Mouse (Mus musculus): ENCODE measurements around the gene Bnipl.

Gene Bnipl

DNA sequence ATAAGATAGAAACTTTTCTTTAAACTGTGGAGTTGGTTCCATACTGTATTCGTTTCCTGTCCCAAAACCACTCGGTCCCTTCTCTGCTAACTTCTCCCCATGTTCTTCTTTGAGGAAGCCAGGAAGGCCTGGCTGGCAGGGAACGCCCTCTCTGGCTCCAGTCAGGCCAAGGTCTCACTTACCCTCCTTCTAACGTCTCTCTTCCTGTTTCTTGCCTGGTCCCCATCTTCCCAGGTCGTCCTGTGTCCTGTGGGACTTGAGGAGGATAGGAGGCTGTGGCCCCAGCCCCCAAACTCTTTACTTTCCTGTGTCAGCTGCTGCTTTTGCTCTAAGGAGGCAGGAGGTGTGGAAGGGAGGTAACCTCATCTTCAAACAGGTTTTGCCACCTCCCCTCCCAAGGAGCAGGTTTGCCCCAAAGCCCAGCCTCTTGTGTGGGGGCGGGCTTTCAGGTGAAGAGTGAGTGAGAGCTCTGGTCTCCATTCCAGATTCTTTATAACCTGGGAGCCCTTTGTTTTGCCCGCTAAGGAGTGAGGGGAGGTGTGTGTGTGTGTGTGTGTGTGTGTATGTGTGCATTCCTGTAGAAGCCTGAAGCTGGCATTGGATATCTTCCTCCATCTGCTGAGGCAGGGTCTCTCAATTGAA, at the start of gene Bnipl:
Gene Bnipl, minus strand, starts transcription at position 411 of the 642 bp plus-strand sequence.
- no peak for DNase-seq (ENCODE audit: inconsistent age in 2 of 2, low spot score in 1 of 2)

GRCm38 (mm10) chr3:95298018-95298417, 47.0 kb upstream of the Bnipl start:
- DNase-seq (ENCODE audit: inconsistent age in 2 of 2, low spot score in 1 of 2) = peak in 1 of 2 experiments; percentile 67

GRCm38 (mm10) chr3:95296103-95296469, 45.1 kb upstream of the Bnipl start:
- DNase-seq (ENCODE audit: inconsistent age in 2 of 2, low spot score in 1 of 2) = peak in 1 of 2 experiments; percentile 50

- peak; percentile 49 to 79 for DNase-seq (ENCODE audit: inconsistent age in 2 of 2, low spot score in 1 of 2)
Measured at GRCm38 (mm10) chr3:95295321-95296102, 44.5 kb upstream of the Bnipl start.

- peak in 1 of 2 experiments; percentile 35 for DNase-seq (ENCODE audit: inconsistent age in 2 of 2, low spot score in 1 of 2)
Measured at GRCm38 (mm10) chr3:95294718-95295117, 43.7 kb upstream of the Bnipl start.

DNA sequence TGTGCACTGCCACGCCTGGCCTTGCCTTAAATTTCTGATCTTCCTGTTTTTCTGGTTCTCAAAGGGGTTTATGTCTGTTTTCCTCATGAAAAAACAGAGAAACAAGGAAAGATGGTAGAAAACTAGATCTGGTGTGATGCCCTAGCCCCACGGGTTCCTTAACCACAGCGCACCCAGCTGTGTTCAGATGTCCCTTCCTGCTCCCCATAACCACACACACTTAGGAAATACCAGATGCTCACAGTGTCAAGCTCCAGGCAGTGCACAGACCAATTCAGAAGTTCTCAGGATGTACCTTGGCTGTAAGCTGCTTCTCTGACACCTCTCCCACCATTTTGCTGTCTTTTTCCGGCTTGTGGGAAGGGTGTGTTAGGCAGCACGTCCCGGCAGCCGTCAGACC, 43.3 kb upstream of the Bnipl start:
- no peak for DNase-seq (ENCODE audit: inconsistent age in 2 of 2, low spot score in 1 of 2)

DNA sequence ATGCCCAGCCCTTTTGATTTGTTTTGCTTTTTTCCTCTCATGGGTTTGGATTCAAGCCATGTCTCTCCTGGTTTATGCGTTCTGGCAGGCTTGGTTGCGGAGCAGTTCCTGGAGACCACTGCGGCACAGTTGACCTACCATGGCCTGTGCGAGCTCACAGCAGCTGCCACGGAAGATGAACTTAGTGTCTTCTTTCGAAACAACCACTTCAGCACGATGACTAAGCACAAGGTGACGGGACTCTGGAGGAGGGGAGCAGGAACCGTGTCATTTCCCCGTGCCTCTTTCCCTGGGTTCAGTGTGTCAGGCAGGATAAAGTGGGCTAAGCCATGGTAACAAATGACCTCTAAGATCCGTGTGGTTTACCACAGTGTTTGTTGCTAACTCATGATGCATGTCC, 42.5 kb upstream of the Bnipl start:
- DNase-seq (ENCODE audit: inconsistent age in 2 of 2, low spot score in 1 of 2) = peak; percentile 69 to 87

DNA sequence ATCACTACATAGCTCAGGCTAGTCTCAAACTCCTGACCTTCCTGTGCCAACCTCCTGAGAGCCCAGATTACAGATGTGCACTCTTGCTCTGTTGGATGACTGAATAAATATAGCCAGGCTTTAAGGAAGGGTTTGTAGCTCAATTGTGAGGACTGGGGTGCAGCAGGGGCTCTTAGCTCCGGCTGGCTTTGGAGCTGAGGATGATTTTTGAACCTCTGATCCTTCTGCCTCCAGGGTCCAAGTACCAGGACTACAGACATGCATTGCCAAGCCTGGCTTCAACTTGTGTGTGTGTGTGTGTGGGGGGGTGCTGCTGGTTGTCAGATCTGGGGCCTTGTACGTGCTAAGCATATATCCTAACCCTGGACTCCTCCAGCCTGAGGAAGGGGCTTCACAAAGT, 41.9 kb upstream of the Bnipl start:
- peak in 1 of 2 experiments; percentile 34 for DNase-seq (ENCODE audit: inconsistent age in 2 of 2, low spot score in 1 of 2)

DNA sequence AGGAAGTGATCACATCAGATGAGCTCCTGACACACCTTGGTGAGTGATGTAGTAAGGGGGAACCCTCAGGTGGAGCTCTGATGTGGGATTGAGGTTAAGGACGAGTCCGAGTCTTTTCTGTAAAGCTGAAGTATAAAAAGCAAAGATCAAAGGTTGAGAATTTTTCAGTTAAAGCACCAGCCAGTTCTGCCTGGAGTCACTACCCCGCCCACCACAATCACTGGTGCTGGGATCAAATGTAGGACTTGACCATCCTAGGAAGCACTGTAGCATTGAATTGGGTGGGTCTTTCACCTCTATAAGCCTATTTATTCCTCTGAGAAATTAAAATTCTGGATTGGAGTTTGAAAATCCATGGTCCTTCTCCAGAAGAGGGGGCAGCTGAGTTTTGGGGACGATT, 40.0 kb upstream of the Bnipl start:
- no peak for DNase-seq (ENCODE audit: inconsistent age in 2 of 2, low spot score in 1 of 2)

GRCm38 (mm10) chr3:95290156-95290555, 39.2 kb upstream of the Bnipl start:
- DNase-seq (ENCODE audit: inconsistent age in 2 of 2, low spot score in 1 of 2) = no peak

DNA sequence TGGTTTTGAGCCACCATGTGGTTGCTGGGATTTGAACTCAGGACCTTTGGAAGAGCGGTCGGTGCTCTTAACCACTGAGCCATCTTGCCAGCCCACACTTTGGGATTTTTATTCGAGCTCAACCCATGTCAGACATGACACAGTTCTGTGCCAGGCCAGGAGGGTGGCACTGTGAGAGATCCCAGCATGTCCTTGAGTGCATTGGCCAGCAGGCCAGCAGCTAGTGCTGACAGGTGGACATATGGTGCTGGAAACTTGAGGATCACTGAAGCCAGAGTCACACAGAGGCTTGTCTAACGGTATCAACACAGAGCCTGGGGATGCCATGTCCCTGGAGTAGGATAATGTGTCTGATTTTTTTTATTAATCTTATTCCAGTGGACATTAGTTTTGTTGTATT, 38.4 kb upstream of the Bnipl start:
- peak in 1 of 2 experiments; percentile 33 for DNase-seq (ENCODE audit: inconsistent age in 2 of 2, low spot score in 1 of 2)

DNA sequence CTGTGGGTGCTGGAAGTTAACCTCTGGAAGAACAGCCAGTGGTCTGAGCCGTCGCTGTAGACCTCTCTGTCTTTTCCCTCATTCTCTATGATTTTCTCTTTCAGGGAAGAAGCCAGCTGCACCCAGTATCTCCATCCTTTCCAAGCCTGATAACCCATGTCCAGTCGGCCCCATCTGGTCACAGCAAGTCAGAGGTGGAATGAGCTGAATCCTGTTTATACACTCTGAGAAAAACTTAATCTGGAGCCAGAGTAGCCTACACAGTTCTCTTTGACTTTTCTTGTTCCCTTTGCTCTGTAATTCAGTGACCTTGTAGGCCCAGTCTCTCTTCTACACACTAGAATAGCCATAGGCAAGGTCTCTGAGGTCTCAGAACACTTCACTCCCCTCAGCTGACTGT, 36.5 kb upstream of the Bnipl start:
- peak in 1 of 2 experiments; percentile 23 for DNase-seq (ENCODE audit: inconsistent age in 2 of 2, low spot score in 1 of 2)

GRCm38 (mm10) chr3:95286510-95286909, 35.5 kb upstream of the Bnipl start:
- DNase-seq (ENCODE audit: inconsistent age in 2 of 2, low spot score in 1 of 2) = peak; percentile 46 to 62

DNA sequence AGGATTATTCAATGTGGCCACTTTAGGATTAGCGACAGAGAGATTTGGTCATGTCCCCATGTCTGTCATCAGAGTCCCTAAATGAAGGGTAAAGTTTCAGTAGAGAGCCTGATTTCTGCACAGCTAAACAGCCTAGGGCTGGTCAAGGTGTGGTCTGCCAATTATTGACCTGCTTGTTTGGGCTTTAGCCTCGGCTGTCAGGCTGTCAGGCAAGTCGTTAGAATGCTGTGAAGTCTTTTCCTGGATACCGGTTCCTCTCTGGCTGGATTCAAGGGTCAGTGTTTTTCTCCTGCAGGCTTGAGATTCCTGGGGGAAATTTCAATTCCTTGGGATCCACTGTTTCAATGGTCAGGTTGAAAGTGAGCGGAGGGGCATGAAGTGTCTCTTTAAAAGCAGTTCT, 35.0 kb upstream of the Bnipl start:
- peak in 1 of 2 experiments; percentile 35 for DNase-seq (ENCODE audit: inconsistent age in 2 of 2, low spot score in 1 of 2)

- peak in 1 of 2 experiments; percentile 59 for DNase-seq (ENCODE audit: inconsistent age in 2 of 2, low spot score in 1 of 2)
Measured at GRCm38 (mm10) chr3:95285390-95285789, 34.4 kb upstream of the Bnipl start.

- DNase-seq (ENCODE audit: inconsistent age in 2 of 2, low spot score in 1 of 2) = peak; percentile 75 to 90
Measured at GRCm38 (mm10) chr3:95284501-95285281, 33.7 kb upstream of the Bnipl start.

DNA sequence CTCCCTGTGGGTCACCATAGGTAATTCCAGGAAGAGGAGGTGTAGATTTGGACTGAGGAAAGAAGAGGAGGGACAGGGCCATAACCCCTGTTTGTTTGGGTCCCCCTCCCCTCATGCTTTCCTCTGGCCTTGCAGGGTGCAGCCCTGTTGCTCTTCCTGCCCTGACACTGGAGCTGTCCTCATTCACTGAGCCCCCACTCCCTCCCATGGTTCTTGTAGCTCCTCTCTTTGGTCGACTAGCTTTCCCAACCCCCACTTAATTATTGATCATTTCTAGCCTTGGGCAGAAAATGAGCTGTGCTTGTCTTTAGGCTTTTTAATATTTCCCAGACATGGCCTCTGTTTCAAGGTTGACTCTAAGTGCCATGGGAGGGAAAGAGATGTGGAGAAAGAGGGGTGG, 33.1 kb upstream of the Bnipl start:
- DNase-seq (ENCODE audit: inconsistent age in 2 of 2, low spot score in 1 of 2) = peak; percentile 47 to 81

DNA sequence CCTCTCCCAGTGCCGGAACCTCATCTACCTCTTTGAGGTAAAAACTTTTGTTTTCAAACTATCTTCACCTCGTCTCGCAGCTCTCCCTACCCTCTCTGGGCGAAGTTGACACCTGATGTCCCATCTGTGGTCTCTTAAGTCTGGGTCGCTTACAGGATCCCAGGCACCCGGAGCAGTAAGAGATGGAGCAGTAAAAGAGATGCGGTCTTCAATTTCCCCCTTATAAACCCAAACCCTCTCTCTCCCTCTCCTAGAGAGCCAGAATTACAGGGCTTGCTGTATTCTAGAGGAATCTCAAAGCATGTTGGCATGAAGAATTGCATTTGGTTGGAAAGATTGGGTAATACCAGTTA, 32.6 kb upstream of the Bnipl start:
- DNase-seq (ENCODE audit: inconsistent age in 2 of 2, low spot score in 1 of 2) = no peak

DNA sequence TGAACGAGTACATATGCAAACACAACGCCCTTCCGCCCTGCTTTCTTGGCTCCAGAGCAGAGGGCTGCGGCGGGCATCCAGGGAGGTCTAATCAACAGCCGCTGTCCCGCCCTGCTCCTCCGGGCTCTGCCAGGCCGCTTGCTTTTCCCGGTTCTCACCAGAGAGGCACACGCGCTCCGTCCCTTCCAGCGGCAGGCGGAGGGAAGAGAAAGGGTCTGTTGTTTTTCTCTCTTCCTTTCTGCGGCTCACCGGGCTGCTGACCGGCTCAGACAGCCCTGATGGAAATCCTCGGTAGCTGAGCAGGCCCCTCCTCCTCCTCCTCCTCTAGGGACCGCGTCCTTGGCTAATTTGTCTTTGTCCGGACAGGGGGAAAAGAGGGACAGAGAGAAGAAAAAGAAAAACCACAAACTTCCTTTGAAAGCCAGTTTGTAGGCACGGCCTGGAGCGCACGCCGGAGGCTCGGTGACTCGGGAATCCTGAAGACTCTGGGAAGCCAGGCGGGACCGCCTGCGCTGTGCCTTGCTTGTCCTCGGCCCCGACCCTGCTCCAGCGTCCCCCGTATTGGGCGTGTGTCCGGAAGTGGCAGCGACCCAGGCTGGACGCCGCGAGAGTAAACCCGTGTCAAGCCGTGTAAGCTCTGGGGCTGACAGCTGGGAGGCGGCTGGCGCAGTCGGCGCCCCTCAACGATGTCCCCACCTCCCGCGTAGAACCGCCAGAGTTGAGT, 32.0 kb upstream of the Bnipl start:
- DNase-seq (ENCODE audit: inconsistent age in 2 of 2, low spot score in 1 of 2) = peak; percentile 84 to 95

- DNase-seq (ENCODE audit: inconsistent age in 2 of 2, low spot score in 1 of 2) = peak; percentile 53 to 93
Measured at GRCm38 (mm10) chr3:95282381-95282864, 31.4 kb upstream of the Bnipl start.

All from adrenal gland, adult (tissue).